Mouse (Mus musculus): ENCODE measurements at regions not wholly inside any gene's neighbourhood (a gene's known extent, or its start where the extent isn't known, plus 50 kb on each side); places are given as distances from the start of the nearest gene placed in this dataset.

DNA sequence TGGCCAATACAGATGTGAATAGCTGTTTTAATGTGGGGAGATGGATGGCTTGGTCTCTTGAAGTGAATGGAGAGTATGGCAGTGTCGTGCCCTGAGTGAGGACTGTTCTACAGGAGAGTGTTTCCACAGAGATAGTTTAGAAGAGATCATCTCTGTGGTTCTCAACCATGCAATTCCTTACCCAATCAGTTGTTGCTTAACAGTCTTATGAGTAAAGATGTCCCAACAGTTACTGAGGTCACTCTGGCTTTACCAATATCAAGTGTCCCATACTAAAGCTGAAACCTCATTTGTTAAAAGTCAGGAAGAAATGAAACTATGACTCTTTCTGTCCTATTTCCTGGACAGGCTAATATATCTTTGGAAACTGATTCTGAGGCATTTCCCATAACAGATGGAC is 61.7 kb upstream of the Trim52 start:
- Histone ChIP-seq H3K9me3 (replicated peaks; ENCODE audit: low read length) (peaks cover 15% of the 10 kb centered on the region), H3K36me3 (replicated peaks in 1 of 2; ENCODE audit: control insufficient read depth in 1 of 2, insufficient read depth in 1 of 2, low read length in 1 of 2) (no peaks in the 10 kb centered on the region), H3K27ac (ENCODE audit: insufficient read depth, low read depth) (no peak overlapping the region), H3K79me2 (replicated peaks; ENCODE audit: control insufficient read depth, extremely low read depth, insufficient read depth, poor library complexity, severe bottlenecking) (no peaks in the 10 kb centered on the region), H3K4me3 (replicated peaks in 1 of 3; ENCODE audit: low read depth in 2 of 3, low read length in 2 of 3, poor library complexity in 1 of 3) (no peak overlapping the region), H3K4me1 (ENCODE audit: control insufficient read depth in 1 of 2, insufficient read depth in 2 of 2) (no peaks in the 10 kb centered on the region), H3K4me2 (ENCODE audit: insufficient read depth, low read depth, poor library complexity, severe bottlenecking) (no peak overlapping the region), H3K27me3 (replicated peaks) (no peaks in the 10 kb centered on the region), H3K9ac (ENCODE audit: insufficient read depth, low read depth) (no peak overlapping the region)
- TF ChIP-seq JUN (IDR thresholded peaks at IDR 0.05; ENCODE audit: insufficient read depth, low read depth, low read length) (no peak), ZKSCAN1 (IDR thresholded peaks at IDR 0.05; ENCODE audit: borderline replicate concordance, low read depth, low read length) (no peak), EP300 (IDR thresholded peaks at IDR 0.05; ENCODE audit: low read length) (no peak), CHD1 (IDR thresholded peaks at IDR 0.05; ENCODE audit: low read depth, low read length) (no peak), GABPA (IDR thresholded peaks at IDR 0.05; ENCODE audit: insufficient replicate concordance, low read depth, low read length) (no peak), ZC3H11A (IDR thresholded peaks at IDR 0.05; ENCODE audit: low read depth, low read length) (no peak), MAFK (IDR thresholded peaks at IDR 0.05; ENCODE audit: insufficient replicate concordance, low read length) (no peak), JUND (conservative IDR thresholded peaks at IDR 0.05; ENCODE audit: low read depth, low read length) (no peak), POLR2AphosphoS2 (IDR thresholded peaks at IDR 0.05; ENCODE audit: low read depth, low read length) (no peak), KAT2A (IDR thresholded peaks at IDR 0.05; ENCODE audit: insufficient replicate concordance, low read length) (no peak), NRF1 (IDR thresholded peaks at IDR 0.05; ENCODE audit: low read depth, low read length) (no peak), NELFE (IDR thresholded peaks at IDR 0.05; ENCODE audit: low read depth, low read length) (no peak), TBP (conservative IDR thresholded peaks at IDR 0.05; ENCODE audit: low read depth, low read length) (no peak)
- dilution Hi-C loops (cut with MboI; ENCODE audit: extremely low pct_ligation_motif_present, extremely low pct_unique_long_range_greater_than_20kb, low sequenced_read_pairs): no loop called here
- in situ Hi-C loops (cut with MboI; ENCODE audit: low pct_ligation_motif_present, low pct_unique_long_range_greater_than_20kb, low sequenced_read_pairs): no loop called here
- no peak for DNase-seq (ENCODE audit: extremely low read depth)

DNA sequence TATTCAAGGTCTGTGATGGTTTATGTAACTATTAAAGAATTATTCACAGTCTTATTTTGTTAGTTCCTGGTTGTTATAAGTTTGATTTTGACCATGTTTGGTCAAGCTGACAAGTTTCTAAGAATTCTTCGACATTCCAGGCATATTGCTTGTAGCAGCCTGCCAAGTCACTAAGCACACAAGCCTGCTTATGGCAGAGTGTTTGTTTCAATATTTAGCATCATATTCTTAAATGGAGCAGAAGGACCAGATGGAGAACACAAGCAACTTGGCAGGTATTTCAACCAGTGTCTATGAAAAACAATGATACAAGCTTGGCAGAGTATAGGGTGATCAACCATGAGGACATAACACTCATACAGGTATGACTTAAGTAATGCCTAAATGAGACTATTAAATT is 55.8 kb upstream of the Trim52 start:
- Histone ChIP-seq H3K4me2 (ENCODE audit: insufficient read depth, low read depth, poor library complexity, severe bottlenecking) (no peak overlapping the region), H3K4me3 (replicated peaks in 1 of 3; ENCODE audit: low read depth in 2 of 3, low read length in 2 of 3, poor library complexity in 1 of 3) (no peak overlapping the region), H3K4me1 (ENCODE audit: control insufficient read depth in 1 of 2, insufficient read depth in 2 of 2) (no peaks in the 10 kb centered on the region), H3K9me3 (replicated peaks; ENCODE audit: low read length) (peaks cover 5% of the 10 kb centered on the region), H3K79me2 (replicated peaks; ENCODE audit: control insufficient read depth, extremely low read depth, insufficient read depth, poor library complexity, severe bottlenecking) (no peaks in the 10 kb centered on the region), H3K9ac (ENCODE audit: insufficient read depth, low read depth) (no peak overlapping the region), H3K27ac (ENCODE audit: insufficient read depth, low read depth) (no peak overlapping the region), H3K27me3 (replicated peaks) (no peaks in the 10 kb centered on the region), H3K36me3 (replicated peaks in 1 of 2; ENCODE audit: control insufficient read depth in 1 of 2, insufficient read depth in 1 of 2, low read length in 1 of 2) (no peaks in the 10 kb centered on the region)
- no peak for DNase-seq (ENCODE audit: extremely low read depth)
- TF ChIP-seq JUND (conservative IDR thresholded peaks at IDR 0.05; ENCODE audit: low read depth, low read length): no peak
- TF ChIP-seq POLR2AphosphoS2 (IDR thresholded peaks at IDR 0.05; ENCODE audit: low read depth, low read length): no peak
- no peak for TF ChIP-seq ZC3H11A (IDR thresholded peaks at IDR 0.05; ENCODE audit: low read depth, low read length)
- TF ChIP-seq NRF1 (IDR thresholded peaks at IDR 0.05; ENCODE audit: low read depth, low read length): no peak
- no peak for TF ChIP-seq MAX (IDR thresholded peaks at IDR 0.05; ENCODE audit: low read length)
- no peak for TF ChIP-seq RAD21 (IDR thresholded peaks at IDR 0.05; ENCODE audit: low read depth, low read length)
- no peak for TF ChIP-seq ETS1 (conservative IDR thresholded peaks at IDR 0.05; ENCODE audit: low read depth, low read length)
- no peak for TF ChIP-seq CHD1 (IDR thresholded peaks at IDR 0.05; ENCODE audit: low read depth, low read length)
- TF ChIP-seq MYC (IDR thresholded peaks at IDR 0.05; ENCODE audit: low read depth, low read length): no peak
- no peak for TF ChIP-seq MAZ (IDR thresholded peaks at IDR 0.05; ENCODE audit: low read depth, low read length)
- TF ChIP-seq E2F4 (IDR thresholded peaks at IDR 0.05; ENCODE audit: insufficient replicate concordance, low read depth, low read length): no peak
- no peak for TF ChIP-seq USF2 (conservative IDR thresholded peaks at IDR 0.05; ENCODE audit: low read depth, low read length)
- no peak for TF ChIP-seq IRF4 (IDR thresholded peaks at IDR 0.05; ENCODE audit: low read depth, low read length)
- no peak for TF ChIP-seq RCOR1 (conservative IDR thresholded peaks at IDR 0.05; ENCODE audit: low read depth, low read length)
- no peak for TF ChIP-seq ELF1 (IDR thresholded peaks at IDR 0.05; ENCODE audit: low read depth, low read length)
- TF ChIP-seq EP300 (IDR thresholded peaks at IDR 0.05; ENCODE audit: low read length): no peak
- TF ChIP-seq GABPA (IDR thresholded peaks at IDR 0.05; ENCODE audit: insufficient replicate concordance, low read depth, low read length): no peak
- TF ChIP-seq ZNF384 (IDR thresholded peaks at IDR 0.05; ENCODE audit: low read depth, low read length): no peak
- dilution Hi-C loops (cut with MboI; ENCODE audit: extremely low pct_ligation_motif_present, extremely low pct_unique_long_range_greater_than_20kb, low sequenced_read_pairs) (no loop called here), in situ Hi-C loops (cut with MboI; ENCODE audit: low pct_ligation_motif_present, low pct_unique_long_range_greater_than_20kb, low sequenced_read_pairs) (no loop called here)

Data from CH12.LX (cell line).